Mouse (Mus musculus): Measurements from ENCODE around the gene Camsap3.

DNA sequence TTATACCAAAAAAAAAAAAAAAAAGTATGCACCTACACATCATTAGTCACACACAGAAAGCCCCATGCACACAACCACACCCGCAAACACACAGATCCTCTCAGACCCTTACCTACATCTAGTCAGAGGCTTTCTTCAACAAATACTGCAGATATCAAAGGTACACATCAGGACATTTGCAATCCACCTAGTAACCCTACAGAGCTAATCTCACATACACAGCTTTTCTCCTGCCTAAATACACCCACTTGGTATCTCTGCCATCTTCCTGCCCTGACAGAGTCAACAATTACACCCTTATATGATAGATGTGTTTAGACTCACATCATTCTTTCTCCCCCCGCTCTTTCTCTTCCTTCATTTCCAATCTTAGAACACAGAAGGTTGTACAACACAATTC lies 641 bp upstream of the Camsap3 start:
- no peak for TF ChIP-seq POLR2A (IDR thresholded peaks at IDR 0.05; ENCODE audit: borderline replicate concordance, control insufficient read depth, low read depth, low read length)
- TF ChIP-seq CTCF (IDR thresholded peaks at IDR 0.05; ENCODE audit: control insufficient read depth, insufficient read depth, low read length): no peak
